Mouse (Mus musculus) midbrain, embryonic 15.5 days (tissue): ENCODE results near the gene Pik3r2. TPM values are rescaled to one million over a fixed set of nuclear protein-coding genes. Genes with fewer than 3 reads are reported as not detected.

Experiments used
- ATAC-seq: fragments of 200-750 bp; cut with Nextera tagmentation; replicated peaks from 2 replicates; pipeline ENCODE4 v1.8.0; 2017; ENCODE audit warnings: moderate TSS enrichment
- H3K27ac ChIP-seq: fragments of 300-500 bp; sonication (generic); 2 replicates; pipeline ENCODE4 v1.5.1; 2015; ENCODE audit warnings: mild to moderate bottlenecking, inconsistent platforms
- H3K27me3 ChIP-seq: fragments of 300-500 bp; sonication (generic); replicated peaks from 2 replicates; pipeline ENCODE4 v1.6.1; 2015; ENCODE audit warnings: inconsistent platforms
- H3K36me3 ChIP-seq: fragments of 300-500 bp; sonication (generic); replicated peaks from 2 replicates; pipeline ENCODE4 v1.6.1; 2015; ENCODE audit warnings: inconsistent platforms
- H3K4me1 ChIP-seq: fragments of 300-500 bp; sonication (generic); 2 replicates; pipeline ENCODE4 v1.6.1; 2015; ENCODE audit warnings: inconsistent platforms
- H3K4me2 ChIP-seq: fragments of 300-500 bp; sonication (generic); 2 replicates; pipeline ENCODE4 v1.6.1; 2015; ENCODE audit warnings: inconsistent platforms, mild to moderate bottlenecking, moderate library complexity
- H3K4me3 ChIP-seq: fragments of 300-500 bp; sonication (generic); 2 replicates; pipeline ENCODE4 v1.5.1; 2015; ENCODE audit warnings: mild to moderate bottlenecking, inconsistent platforms
- H3K9ac ChIP-seq: fragments of 300-500 bp; sonication (generic); 2 replicates; pipeline ENCODE4 v1.6.1; 2015; ENCODE audit warnings: mild to moderate bottlenecking, inconsistent platforms
- H3K9me3 ChIP-seq: fragments of 300-500 bp; sonication (generic); 2 replicates; pipeline ENCODE4 v1.6.1; 2016; ENCODE audit warnings: inconsistent platforms
- WGBS: fragments of 180-500 bp; shearing (Covaris S2); methylation state at CpG from one replicate; pipeline ENCODE4 v1.1.7; 2015; ENCODE audit warnings: mixed read lengths; 5-methylcytosine and 5-hydroxymethylcytosine counted together
- polyA plus RNA-seq: library from polyadenylated mRNA; unstranded; fragments of >200 nt; fragmentation: Nextera tagmentation; extraction: Ambion mirVana; gene quantifications from 2 replicates; pipeline ENCODE4 v1.2.1, GENCODE M21; 2015

The Pik3r2 gene
- polyA plus RNA-seq, 1 experiment from 2014 or later, result 113 TPM

DNA sequence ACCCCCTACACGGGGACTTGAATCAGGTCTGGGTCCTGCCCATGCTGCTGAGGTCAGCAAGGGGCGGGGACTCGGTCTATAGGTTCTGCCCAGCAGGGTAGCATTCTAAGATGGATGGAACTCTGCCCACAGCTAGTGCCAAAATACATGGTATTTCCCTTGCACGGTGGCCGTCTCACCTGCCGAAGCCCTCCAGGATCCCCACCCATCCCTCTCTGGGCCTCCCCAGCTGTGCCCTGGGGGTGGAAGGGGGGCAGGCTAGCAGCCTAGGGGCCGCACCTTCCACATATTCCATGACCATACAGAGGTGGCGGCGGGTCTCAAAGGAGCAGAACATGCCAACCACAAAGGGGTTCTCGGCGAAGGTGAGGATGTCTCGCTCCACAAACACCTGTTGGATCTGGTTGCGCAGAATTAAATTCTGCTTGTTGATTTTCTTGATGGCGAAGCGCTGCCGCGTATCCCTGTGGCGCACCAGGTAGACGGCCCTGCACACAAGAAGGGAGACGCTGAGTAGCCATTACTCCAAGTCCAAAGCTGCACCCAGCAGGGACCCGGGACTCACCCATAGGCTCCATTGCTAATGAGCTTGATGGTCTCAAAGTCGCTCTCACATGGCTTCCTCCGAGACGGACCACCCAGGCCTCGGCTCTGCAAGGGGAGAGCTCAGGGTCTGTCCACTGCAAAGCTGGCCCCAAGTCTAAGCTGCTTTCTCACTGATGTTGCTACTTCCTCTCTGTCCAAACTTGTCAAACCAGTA lies 10.0 kb upstream of the Pik3r2 start:
- H3K27me3 ChIP-seq, result no peaks in the 10 kb centered on the region
- 88% methylated on average over 25 of the region's 25 CpGs for WGBS
- no peak for ATAC-seq
- H3K4me1 ChIP-seq, result peaks cover 13% of the 10 kb centered on the region
- H3K9ac ChIP-seq, result no peak overlapping the region
- H3K9me3 ChIP-seq, result no peaks in the 10 kb centered on the region
- H3K27ac ChIP-seq, result no peak overlapping the region
- H3K4me3 ChIP-seq, result no peak overlapping the region
- no peak overlapping the region for H3K4me2 ChIP-seq
- peaks cover 42% of the 10 kb centered on the region; the same call in 1 of the 2 replicates for H3K36me3 ChIP-seq

DNA sequence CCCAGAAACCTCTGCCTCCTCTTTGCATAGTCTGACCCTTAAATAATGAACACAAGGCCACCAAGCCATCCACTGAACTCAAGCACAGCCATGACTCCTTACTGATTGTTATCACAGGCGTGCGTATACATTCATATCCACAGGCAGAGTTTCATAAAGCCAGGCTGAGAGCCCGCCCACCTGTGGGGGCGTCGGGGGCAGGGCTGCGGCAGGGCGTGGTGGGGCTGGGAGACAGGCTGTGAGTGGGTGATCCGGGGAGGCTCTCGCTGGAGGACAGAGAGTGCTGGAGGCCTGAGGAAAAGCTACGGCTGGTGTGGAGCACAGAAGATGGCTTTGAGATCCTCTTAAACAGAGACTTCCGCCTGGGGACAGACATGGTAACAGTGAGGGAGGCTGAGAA lies 3.6 kb upstream of the Pik3r2 start:
- no peaks in the 10 kb centered on the region for H3K27me3 ChIP-seq
- no peak overlapping the region for H3K27ac ChIP-seq
- no peak for ATAC-seq
- peaks cover 21% of the 10 kb centered on the region for H3K4me1 ChIP-seq
- peaks cover 32% of the 10 kb centered on the region; the same call in 1 of the 2 replicates for H3K36me3 ChIP-seq
- H3K9me3 ChIP-seq, result no peaks in the 10 kb centered on the region
- no peak overlapping the region for H3K9ac ChIP-seq
- no peak overlapping the region for H3K4me2 ChIP-seq
- no peak overlapping the region for H3K4me3 ChIP-seq
- WGBS, result 77% methylated on average over 11 of the region's 11 CpGs

DNA sequence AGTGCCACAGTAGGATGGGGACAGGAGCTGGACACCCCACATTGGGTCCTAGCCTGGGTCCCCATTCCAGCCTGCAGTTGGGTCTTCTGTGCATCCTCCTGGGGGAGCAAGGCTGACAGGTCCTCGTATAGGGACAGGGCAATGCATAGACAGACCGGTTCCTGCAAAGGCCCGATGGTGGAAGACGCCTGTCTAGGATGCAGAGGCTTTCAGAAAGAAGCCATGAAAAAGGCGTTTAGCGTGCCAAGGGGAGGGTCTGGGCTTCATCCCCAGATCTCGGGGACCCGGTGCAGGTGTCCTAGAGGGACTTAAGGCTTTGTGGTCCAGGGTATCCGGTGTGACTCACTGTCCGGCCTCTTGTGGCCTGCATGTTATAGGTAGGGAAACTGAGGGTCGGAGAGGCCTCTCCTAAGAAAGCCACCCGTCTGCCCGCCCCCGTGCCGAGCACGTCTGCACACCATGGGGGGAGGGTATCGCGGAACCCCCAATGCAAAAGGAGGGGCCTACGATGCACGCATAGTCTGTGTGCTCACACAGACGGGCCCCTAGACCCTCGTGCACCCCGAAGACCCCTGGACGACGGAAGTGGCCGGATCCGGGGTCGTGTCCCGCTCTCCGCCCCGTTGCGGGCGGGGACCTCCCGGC lies 540 bp downstream of the Pik3r2 start:
- Histone ChIP-seq H3K9me3 (no peaks in the 10 kb centered on the region), H3K4me2 (peak overlapping the region; percentile 87), H3K27me3 (no peaks in the 10 kb centered on the region), H3K9ac (peak overlapping the region; percentile 99), H3K4me3 (peak overlapping the region; percentile 90), H3K27ac (peak overlapping the region; percentile 98), H3K36me3 (peaks cover 27% of the 10 kb centered on the region), H3K4me1 (peaks cover 48% of the 10 kb centered on the region)
- ATAC-seq, result no peak
- WGBS, result 2% methylated on average over 34 of the region's 34 CpGs

DNA sequence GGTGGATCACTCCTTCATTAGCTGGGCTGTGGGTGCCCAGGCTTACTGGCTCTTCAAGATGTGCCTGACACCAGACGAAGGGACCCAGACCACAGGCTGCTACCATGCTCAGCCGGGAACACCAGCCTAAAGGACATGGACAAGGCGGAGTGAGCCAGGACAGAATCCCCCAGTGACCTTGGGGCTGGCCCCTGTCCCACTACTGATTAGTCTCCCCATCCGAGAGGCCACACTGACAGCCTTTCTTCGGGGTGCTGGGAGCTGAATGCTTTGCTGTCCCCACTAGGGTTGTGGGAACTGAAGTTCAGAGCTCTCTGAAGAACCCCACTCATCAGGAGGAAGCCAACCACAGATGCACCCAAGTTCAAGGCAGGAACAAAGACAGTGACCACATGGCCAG lies 1.3 kb downstream of the Pik3r2 start:
- peak overlapping the region; percentile 87 for H3K4me2 ChIP-seq
- H3K9me3 ChIP-seq, result no peaks in the 10 kb centered on the region
- peaks cover 31% of the 10 kb centered on the region for H3K36me3 ChIP-seq
- H3K9ac ChIP-seq, result peak overlapping the region; percentile 99
- no peaks in the 10 kb centered on the region for H3K27me3 ChIP-seq
- no peak overlapping the region for H3K27ac ChIP-seq
- peak overlapping the region; percentile 90 for H3K4me3 ChIP-seq
- peaks cover 48% of the 10 kb centered on the region for H3K4me1 ChIP-seq
- 88% methylated on average over 5 of the region's 5 CpGs for WGBS
- no peak for ATAC-seq

DNA sequence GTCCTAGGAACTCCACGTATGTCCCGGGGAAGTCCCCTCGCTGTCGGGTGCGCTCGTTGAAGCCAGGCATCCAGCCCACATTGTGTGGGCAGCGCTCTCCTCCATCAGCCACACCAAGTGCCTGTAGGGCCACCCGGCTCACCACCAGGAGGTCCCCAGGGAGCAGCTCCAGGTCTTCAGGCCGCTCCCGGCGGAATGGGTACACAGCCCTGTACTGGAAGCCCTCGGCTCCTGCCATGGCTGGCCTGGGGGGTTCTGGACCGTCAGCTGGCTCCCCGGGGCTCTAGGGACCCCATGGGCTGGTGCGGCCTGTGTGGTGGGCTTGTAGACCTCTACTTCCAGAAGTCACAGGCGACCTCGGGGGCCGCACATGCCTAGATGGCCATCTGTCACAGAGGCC lies 1.8 kb downstream of the Pik3r2 start:
- H3K36me3 ChIP-seq, result peaks cover 28% of the 10 kb centered on the region
- no peak overlapping the region for H3K27ac ChIP-seq
- no peak overlapping the region for H3K4me3 ChIP-seq
- H3K27me3 ChIP-seq, result no peaks in the 10 kb centered on the region
- H3K9me3 ChIP-seq, result no peaks in the 10 kb centered on the region
- ATAC-seq, result no peak
- H3K9ac ChIP-seq, result 0 out of 2 replicates have a peak overlapping the region, but pooled peaks have one; percentile 8
- H3K4me1 ChIP-seq, result peaks cover 48% of the 10 kb centered on the region
- H3K4me2 ChIP-seq, result peak overlapping the region; percentile 87; the same call in 1 of the 2 replicates
- 95% methylated on average over 18 of the region's 18 CpGs for WGBS

DNA sequence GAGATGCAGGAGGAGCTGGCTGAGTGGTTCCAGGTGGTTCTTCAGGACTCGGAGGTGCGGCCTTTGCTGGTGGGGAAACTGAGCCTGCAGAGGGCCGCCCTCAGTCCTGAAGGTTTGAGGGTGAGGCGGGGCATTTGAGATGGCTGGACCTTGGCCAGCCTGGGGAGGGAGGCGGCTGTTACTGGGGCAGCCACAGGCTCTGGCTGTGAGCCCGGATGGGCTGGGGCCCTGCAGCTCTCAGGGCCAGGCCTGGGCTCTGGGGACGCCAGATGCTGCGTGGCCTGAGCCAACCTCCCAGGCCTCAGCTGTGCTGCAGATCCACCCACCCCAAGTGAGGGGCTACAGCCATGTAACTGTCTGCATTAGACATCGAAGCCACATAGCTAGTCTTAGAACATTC lies 2.7 kb downstream of the Pik3r2 start:
- 48% methylated on average over 9 of the region's 9 CpGs for WGBS
- H3K4me2 ChIP-seq, result peak overlapping the region; percentile 21; the same call in 1 of the 2 replicates
- no peaks in the 10 kb centered on the region for H3K9me3 ChIP-seq
- H3K4me3 ChIP-seq, result no peak overlapping the region
- no peak for ATAC-seq
- H3K9ac ChIP-seq, result 0 out of 2 replicates have a peak overlapping the region, but pooled peaks have one; percentile 19
- peaks cover 26% of the 10 kb centered on the region for H3K36me3 ChIP-seq
- H3K27me3 ChIP-seq, result no peaks in the 10 kb centered on the region
- H3K27ac ChIP-seq, result peak overlapping the region; percentile 30
- H3K4me1 ChIP-seq, result peaks cover 48% of the 10 kb centered on the region

DNA sequence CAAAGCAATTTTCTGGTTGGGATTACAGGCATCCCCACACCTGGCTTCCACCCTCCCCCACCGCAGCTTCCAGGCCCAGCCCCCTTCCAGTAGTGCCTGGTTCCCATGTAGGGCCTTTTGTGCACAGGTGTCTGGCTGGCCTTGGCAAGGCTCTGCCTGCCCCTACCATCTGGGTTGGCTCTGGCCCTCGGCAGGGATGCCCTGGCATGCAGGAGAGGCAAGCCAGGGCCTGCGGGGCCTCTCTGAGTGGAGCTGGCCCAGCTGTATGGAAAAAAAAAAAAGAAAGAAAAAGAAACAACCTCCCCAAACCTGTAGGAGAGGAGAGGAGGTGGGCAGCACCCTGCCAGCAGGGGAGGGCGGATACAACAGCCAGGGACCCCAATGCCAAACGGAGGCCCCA lies 3.1 kb downstream of the Pik3r2 start:
- Histone ChIP-seq H3K9ac (0 out of 2 replicates have a peak overlapping the region, but pooled peaks have one; percentile 19), H3K4me2 (peak overlapping the region; percentile 21; the same call in 1 of the 2 replicates), H3K4me3 (no peak overlapping the region), H3K9me3 (no peaks in the 10 kb centered on the region), H3K27me3 (no peaks in the 10 kb centered on the region), H3K4me1 (peaks cover 46% of the 10 kb centered on the region), H3K36me3 (peaks cover 31% of the 10 kb centered on the region), H3K27ac (peak overlapping the region; percentile 30; the same call in 1 of the 2 replicates)
- no peak for ATAC-seq
- 82% methylated on average over 5 of the region's 5 CpGs for WGBS

DNA sequence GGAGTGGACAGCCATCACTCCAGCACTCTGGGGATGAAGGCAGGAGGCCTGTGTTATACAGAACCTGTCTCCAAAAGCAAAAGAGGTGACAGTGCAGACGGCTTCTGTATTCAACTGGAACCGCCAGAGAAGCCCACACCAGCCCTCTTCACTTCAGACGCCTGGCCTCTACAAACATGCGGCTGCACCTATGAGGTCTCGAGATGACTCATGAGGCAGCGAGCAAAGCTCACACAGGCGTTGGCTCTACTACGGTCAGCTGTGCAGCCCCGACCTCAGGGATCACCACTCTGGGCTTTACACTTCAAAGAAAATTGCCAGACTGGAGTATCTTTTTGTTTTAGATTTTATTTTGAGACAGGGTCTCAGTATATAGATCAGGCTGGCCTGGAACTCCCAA lies 3.6 kb downstream of the Pik3r2 start:
- H3K36me3 ChIP-seq, result peaks cover 35% of the 10 kb centered on the region
- ATAC-seq, result no peak
- H3K4me1 ChIP-seq, result peaks cover 41% of the 10 kb centered on the region
- H3K9me3 ChIP-seq, result no peaks in the 10 kb centered on the region
- H3K27ac ChIP-seq, result 0 out of 2 replicates have a peak overlapping the region, but pooled peaks have one; percentile 13
- no peak overlapping the region for H3K9ac ChIP-seq
- 89% methylated on average over 9 of the region's 9 CpGs for WGBS
- H3K27me3 ChIP-seq, result peaks cover 2% of the 10 kb centered on the region; the same call in 1 of the 2 replicates
- H3K4me2 ChIP-seq, result no peak overlapping the region
- no peak overlapping the region for H3K4me3 ChIP-seq

DNA sequence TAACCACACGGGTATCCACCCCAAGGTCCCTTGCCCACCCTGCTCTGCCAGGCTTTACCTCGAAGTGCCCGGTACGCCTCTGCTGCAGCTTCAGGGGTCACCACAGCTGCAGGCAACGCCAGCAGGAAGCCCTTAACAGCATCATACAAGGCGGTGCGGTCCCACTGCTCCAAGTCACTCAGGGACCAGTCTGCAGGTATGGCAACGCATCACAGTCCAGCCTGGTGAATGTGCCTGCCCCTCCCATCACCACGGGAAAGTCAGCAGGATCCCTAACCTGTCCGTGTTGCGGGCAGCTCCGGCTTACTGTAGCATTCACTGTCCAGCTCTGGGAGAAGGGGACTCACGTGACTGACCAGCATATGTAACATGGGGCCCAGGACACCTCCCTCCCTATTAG lies 4.4 kb downstream of the Pik3r2 start:
- Histone ChIP-seq H3K27me3 (peaks cover 11% of the 10 kb centered on the region; the same call in 1 of the 2 replicates), H3K27ac (no peak overlapping the region), H3K4me2 (no peak overlapping the region), H3K9me3 (no peaks in the 10 kb centered on the region), H3K36me3 (peaks cover 40% of the 10 kb centered on the region), H3K4me3 (no peak overlapping the region), H3K4me1 (peaks cover 36% of the 10 kb centered on the region), H3K9ac (no peak overlapping the region)
- 95% methylated on average over 13 of the region's 13 CpGs for WGBS
- ATAC-seq, result no peak

DNA sequence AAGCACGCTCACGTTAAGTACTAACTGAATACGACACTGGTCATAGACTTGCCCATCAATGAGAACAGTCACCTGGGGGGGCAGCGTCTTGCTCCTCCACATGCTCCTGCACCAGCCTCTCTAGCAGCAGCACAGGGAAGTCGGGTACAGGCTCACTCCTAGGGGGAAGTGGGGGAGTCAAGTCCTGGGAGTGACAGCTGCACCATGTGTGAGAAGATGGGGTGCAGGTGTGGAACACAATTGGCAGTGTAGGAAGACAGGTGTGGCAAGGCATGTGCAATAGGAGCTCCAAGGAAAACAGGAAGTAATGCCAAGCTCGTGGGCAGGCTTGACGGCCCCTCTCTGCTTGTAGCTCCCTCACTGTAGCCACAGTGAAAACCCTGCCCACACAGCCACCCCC lies 5.3 kb downstream of the Pik3r2 start:
- H3K9ac ChIP-seq, result no peak overlapping the region

DNA sequence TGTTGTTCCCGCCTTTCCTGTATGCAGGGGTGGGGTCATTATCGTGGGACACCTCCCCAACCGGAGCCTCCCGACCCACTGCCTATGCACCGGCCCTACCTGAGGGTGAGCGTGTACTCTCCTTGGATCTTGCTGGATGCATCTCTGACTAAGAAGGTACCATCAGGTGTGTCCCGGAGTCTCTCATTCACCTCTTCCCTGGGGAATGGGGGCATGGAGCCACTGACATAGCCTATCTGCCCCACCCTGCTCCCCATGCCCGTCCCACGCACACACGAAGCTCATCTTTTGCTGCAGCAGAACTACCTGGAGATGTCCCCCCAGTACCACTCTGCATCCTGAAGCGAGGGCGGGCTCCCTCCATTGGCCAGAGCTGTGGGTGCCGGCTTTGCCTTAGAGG lies 5.8 kb downstream of the Pik3r2 start:
- no peak for ATAC-seq
- Histone ChIP-seq H3K27ac (no peak overlapping the region), H3K9ac (no peak overlapping the region), H3K4me2 (no peak overlapping the region), H3K4me1 (peaks cover 45% of the 10 kb centered on the region), H3K9me3 (no peaks in the 10 kb centered on the region), H3K4me3 (no peak overlapping the region), H3K27me3 (peaks cover 16% of the 10 kb centered on the region; the same call in 1 of the 2 replicates), H3K36me3 (peaks cover 40% of the 10 kb centered on the region)
- WGBS, result 95% methylated on average over 13 of the region's 13 CpGs

More for the DNA sequence above, 5.3 kb downstream of the Pik3r2 start:
- H3K4me3 ChIP-seq, result no peak overlapping the region
- no peaks in the 10 kb centered on the region for H3K9me3 ChIP-seq
- H3K4me2 ChIP-seq, result no peak overlapping the region
- H3K4me1 ChIP-seq, result peaks cover 43% of the 10 kb centered on the region
- H3K36me3 ChIP-seq, result peaks cover 40% of the 10 kb centered on the region
- no peak for ATAC-seq
- 89% methylated on average over 7 of the region's 7 CpGs for WGBS
- H3K27ac ChIP-seq, result no peak overlapping the region
- peaks cover 16% of the 10 kb centered on the region; the same call in 1 of the 2 replicates for H3K27me3 ChIP-seq

DNA sequence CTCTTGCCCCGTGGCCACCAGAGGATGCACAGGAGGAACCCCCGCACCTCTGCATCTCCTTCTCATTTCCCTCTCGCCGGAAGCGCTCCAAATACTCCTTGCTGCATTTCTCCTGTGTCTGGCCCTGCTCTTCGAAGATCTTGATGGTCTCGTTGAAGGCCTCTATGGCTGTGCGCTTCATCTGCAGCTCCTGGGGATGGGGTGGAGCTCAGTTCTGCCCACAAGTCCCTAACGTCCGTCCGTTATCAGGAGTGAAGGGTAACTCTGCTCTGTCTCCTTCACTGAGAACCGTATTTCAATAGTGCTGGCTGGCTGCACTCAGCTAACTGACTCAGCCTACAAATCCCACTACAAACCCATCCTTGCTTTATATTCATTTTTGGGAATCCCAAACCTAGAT lies 6.7 kb downstream of the Pik3r2 start:
- Histone ChIP-seq H3K36me3 (peaks cover 39% of the 10 kb centered on the region), H3K4me3 (no peak overlapping the region), H3K4me2 (no peak overlapping the region), H3K9me3 (no peaks in the 10 kb centered on the region), H3K4me1 (peaks cover 41% of the 10 kb centered on the region), H3K9ac (no peak overlapping the region), H3K27ac (no peak overlapping the region), H3K27me3 (peaks cover 16% of the 10 kb centered on the region; the same call in 1 of the 2 replicates)
- WGBS, result 79% methylated on average over 12 of the region's 12 CpGs
- ATAC-seq, result no peak
